Mouse (Mus musculus) adrenal gland, postnatal 14 days (tissue): ENCODE measurements around the gene Ccdc194. TPM values are rescaled to one million over a fixed set of nuclear protein-coding genes. Genes with fewer than 3 reads are reported as not detected.

Experiments
- DNase-seq: peaks from one replicate; pipeline ENCODE4 v3.0.0; 2021; ENCODE audit warnings: mixed read lengths
- total RNA-seq: library from RNA; stranded (reverse); gene quantifications from 2 replicates; pipeline ENCODE4 v1.2.3, GENCODE M21; 2021

Gene Ccdc194
- total RNA-seq, 1 experiment from 2014 or later: not detected

GRCm38 (mm10) chr8:71476099-71476940, 49.2 kb downstream of the Ccdc194 start:
- DNase-seq: peak; percentile 94

DNA sequence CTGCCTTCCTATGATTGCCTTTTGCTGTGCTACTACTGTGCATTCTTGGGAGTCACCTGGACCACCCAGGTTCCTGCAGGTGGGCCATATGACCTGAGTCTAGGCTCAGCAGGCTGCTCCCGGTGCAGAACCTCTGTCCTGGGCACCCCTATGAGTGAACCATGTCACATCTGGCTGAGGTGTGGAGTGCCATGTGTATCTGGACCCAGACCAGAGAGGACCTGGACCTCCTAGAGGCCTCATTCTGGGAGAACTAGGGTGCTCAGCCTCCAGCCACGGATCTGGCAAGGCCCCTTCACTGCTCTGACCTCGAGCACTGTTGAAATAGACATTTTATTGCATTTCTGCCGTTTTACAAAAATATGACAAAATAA, 49.8 kb downstream of the Ccdc194 start:
- DNase-seq: no peak

DNA sequence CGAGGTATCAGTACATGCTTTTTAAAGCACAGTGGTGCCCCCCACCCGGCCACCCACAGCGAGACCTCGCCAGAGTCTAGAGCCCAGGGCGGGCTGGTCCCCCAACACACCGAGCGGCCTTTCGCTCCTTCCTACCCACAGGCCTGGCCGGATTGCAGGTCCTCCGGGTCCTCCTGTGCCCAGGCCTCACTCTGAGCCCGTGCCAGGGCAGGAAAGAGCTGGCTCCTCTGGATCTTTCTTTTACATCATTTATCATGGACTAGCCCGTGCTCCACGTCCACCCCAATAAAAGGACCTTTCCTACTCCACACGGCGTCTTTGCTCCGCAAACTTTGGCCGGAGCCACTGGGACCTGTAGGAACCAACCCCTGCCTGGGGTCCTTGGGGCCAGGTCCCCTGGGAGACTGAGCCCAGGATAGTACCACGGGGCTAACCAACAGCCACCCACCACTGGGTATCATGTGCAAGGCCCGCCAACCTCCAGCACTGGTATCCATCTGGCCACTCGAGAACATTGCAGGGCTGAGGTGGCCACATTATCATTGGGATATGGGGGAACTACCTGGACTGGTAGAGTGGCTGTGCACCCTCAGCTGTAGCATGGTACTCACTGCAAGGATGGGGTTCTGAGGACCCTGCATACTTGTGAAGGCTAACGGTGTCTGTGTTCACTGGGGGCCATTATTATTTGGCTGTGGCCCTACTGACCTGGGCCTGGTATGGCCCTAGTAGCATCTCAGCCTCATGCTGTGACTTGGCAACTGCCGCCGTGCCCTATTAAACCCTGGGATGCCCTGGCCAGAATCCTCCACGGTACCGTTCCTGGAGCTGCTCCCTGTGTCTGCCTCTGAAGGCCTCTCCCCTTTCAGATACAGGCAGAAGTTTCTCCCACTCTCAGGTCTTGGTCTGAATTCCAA, 50.5 kb downstream of the Ccdc194 start:
- no peak for DNase-seq

DNA sequence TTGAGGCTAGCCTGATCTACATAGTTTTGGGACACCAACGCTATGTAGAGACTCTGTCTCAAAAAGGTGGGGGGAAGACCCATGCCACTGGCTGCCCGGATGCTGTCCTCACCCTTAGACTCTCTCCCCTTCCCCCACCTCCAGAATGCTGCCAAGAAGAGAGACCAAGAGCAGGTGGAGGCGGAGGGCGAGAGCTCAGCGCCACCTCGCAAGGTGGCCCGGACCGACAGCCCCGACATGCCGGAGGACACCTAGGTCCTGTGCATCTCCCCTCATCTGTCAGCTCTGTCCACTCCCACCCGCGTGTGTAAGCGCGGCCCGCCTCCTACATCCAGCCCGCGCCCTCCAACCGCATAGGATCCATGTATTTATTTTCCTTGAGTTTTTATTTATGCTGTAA, 51.2 kb downstream of the Ccdc194 start:
- DNase-seq: no peak

DNA sequence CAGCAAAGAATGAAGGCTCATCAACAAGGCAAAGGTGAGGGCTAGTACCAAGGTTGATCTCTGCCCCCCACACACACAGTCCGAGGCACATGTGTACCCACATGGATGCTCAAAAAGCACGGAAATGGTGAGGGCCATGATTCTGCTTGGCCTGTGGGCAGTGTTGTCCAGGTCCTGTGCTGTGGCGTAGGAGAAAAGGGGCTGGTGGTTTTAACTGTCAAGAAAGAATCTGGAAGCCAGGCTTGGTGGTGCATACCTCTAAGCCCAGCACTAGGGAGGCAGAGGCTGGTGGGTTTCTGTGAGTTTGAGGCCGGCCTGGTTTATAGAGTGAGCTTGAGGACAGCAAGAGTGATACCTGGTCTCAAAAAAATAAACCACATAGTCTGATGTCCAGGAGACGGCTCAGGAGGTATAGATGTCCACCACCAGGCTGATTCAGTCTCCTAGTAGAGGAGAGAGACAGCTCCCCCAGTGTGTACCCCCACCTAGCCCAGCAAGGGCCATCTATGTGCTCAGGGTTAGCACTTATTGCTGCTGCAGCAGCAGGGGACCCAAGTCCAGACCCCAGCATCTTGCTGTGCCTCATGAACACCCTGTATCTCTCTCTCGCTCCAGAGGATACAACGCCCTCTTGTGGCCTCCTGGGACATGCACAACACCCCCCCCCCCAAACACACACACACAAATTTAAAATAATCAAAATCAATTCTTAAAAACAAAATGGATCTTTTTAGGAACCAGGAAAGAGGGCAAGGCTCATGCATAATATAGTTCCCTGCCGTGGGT, 52.7 kb downstream of the Ccdc194 start:
- no peak for DNase-seq

GRCm38 (mm10) chr8:71471861-71472260, 53.6 kb downstream of the Ccdc194 start:
- no peak for DNase-seq

GRCm38 (mm10) chr8:71470913-71471255, 54.6 kb downstream of the Ccdc194 start:
- DNase-seq: no peak

- no peak for DNase-seq
Observed at GRCm38 (mm10) chr8:71470146-71470912, 55.2 kb downstream of the Ccdc194 start.

Other genes starting within 250 kb of the Ccdc194 start
- 165 and 179 TPM in 2 replicates for gene Use1, start 158.9 kb downstream of the Ccdc194 start, total RNA-seq
- gene Ocel1, start 154.4 kb downstream of the Ccdc194 start, total RNA-seq: 17.4 and 17.9 TPM in 2 replicates
- 61.1 and 65.7 TPM in 2 replicates for gene Nr2f6, start 143.8 kb downstream of the Ccdc194 start, total RNA-seq
- 30.9 and 37.6 TPM in 2 replicates for gene Ushbp1, start 129.9 kb downstream of the Ccdc194 start, total RNA-seq
- 85.5 and 88.4 TPM in 2 replicates for gene Babam1, start 128.8 kb downstream of the Ccdc194 start, total RNA-seq
- 5.8 and 6.9 TPM in 2 replicates for gene Ankle1, start 119.7 kb downstream of the Ccdc194 start, total RNA-seq
- gene Abhd8, start 62.1 kb downstream of the Ccdc194 start, total RNA-seq: 43.3 and 44.7 TPM in 2 replicates
- 145 and 164 TPM in 2 replicates for gene Mrpl34, start 60.8 kb downstream of the Ccdc194 start, total RNA-seq
- 54.4 and 57.8 TPM in 2 replicates for gene Dda1, start 56.5 kb downstream of the Ccdc194 start, total RNA-seq
- gene Ano8, start 39.7 kb downstream of the Ccdc194 start, total RNA-seq: 14.8 and 17.2 TPM in 2 replicates
- 20.0 and 21.5 TPM in 2 replicates for gene Gtpbp3, start 37.6 kb downstream of the Ccdc194 start, total RNA-seq
- 116 and 123 TPM in 2 replicates for gene Plvap, start 14.0 kb downstream of the Ccdc194 start, total RNA-seq
- 45.6 and 47.9 TPM in 2 replicates for gene Bst2, start 11.7 kb upstream of the Ccdc194 start, total RNA-seq
- 63.2 and 66.3 TPM in 2 replicates for gene Mvb12a, start 17.2 kb upstream of the Ccdc194 start, total RNA-seq
- gene Tmem221, start 33.2 kb upstream of the Ccdc194 start, total RNA-seq: 1.8 and 4.2 TPM in 2 replicates
- gene Nxnl1, start 40.9 kb upstream of the Ccdc194 start, total RNA-seq: 0.53 and 1.0 TPM in 2 replicates
- gene Slc27a1, start 43.2 kb upstream of the Ccdc194 start, total RNA-seq: 91.6 and 93.6 TPM in 2 replicates
- 212 and 250 TPM in 2 replicates for gene Pgls, start 66.5 kb upstream of the Ccdc194 start, total RNA-seq
- 2.6 and 6.2 TPM in 2 replicates for gene Fam129c, start 71.9 kb upstream of the Ccdc194 start, total RNA-seq
- gene Colgalt1, start 85.3 kb upstream of the Ccdc194 start, total RNA-seq: 60.0 and 62.0 TPM in 2 replicates
- 7.2 and 7.7 TPM in 2 replicates for gene Unc13a, start 146.0 kb upstream of the Ccdc194 start, total RNA-seq
- gene Jak3, start 150.6 kb upstream of the Ccdc194 start, total RNA-seq: 17.4 and 21.4 TPM in 2 replicates
- 8.0 and 9.8 TPM in 2 replicates for gene Insl3, start 163.5 kb upstream of the Ccdc194 start, total RNA-seq
- gene B3gnt3, start 176.1 kb upstream of the Ccdc194 start, total RNA-seq: 5.4 and 7.4 TPM in 2 replicates
- 5.4 and 13.9 TPM in 2 replicates for gene Fcho1, start 200.0 kb upstream of the Ccdc194 start, total RNA-seq